Mouse (Mus musculus): Measurements from ENCODE around the gene Fbxl2.

DNA sequence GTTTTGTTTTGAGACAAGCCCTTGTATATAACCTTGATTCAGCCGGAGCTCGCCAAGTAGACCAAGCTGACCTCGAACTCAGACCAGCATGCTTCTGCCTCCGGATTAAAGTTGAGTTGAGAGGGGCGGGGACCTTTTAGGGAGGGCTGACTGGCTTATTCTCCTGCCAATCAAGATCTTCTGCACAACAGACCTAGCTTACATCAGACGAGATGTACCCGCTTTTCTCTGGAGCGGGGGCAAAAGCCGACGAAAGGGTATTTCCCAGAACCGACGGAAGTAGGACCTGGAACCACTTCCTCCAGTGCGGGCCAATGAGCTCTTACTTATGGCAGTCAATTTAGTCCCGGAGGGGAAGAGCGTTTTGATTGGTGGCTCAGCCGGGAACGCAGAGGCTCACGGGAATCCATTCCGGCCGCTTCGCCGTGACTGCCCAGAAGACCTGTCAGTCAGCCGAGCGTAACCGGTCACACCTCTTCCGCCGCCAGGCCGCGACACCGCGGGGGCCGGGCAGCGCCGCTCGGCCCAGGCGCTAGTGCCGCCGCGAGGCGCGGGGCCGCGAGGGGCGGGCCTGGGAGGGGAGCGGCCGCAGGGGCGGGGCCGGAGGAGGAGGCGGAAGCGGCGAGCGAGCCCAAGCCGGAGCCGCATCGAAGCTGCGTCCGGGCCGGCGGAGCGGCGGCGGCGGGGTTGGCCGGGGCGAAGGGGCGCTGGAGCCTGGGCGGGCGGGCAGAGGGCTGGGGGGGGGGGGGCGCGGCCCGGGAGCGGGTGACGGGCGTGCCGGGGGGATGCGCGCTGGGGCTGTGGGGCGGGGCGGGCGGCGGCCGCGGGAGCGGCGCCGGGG lies 115.2 kb downstream of the Fbxl2 start, which contains the start of gene Ubp1:
- TF ChIP-seq CTCF (IDR thresholded peaks at IDR 0.05; ENCODE audit: control insufficient read depth, insufficient read depth, insufficient replicate concordance, low read depth, low read length) (no peak), POLR2A (IDR thresholded peaks at IDR 0.05; ENCODE audit: control insufficient read depth, low read depth, low read length) (peak; percentile 75)
